Mouse (Mus musculus) intestine, embryonic 16.5 days (tissue): Measurements from ENCODE around the gene Fam19a5. TPM values are rescaled to one million over a fixed set of nuclear protein-coding genes. Genes with fewer than 3 reads are reported as not detected.

ENCODE experiments used
- microRNA-seq: library from miRNA; unstranded; fragments of <30 nt; microRNA quantifications from one replicate; pipeline ENCODE4, GENCODE M21; 2016
- polyA plus RNA-seq: library from polyadenylated mRNA; unstranded; fragments of >200 nt; fragmentation: Nextera tagmentation; extraction: Ambion mirVana; gene quantifications from 2 replicates; pipeline ENCODE4 v1.2.1, GENCODE M21; 2015

The Fam19a5 gene
- polyA plus RNA-seq, 1 experiment from 2014 or later, result 2.1 TPM

Small RNAs within 50 kb of the gene (microRNA-seq; reads per million reads assigned to microRNA genes)
- gene Mir6393, result not detected
